Mouse (Mus musculus): ENCODE measurements around the gene Rpp25l.

Rpp25l gene

DNA sequence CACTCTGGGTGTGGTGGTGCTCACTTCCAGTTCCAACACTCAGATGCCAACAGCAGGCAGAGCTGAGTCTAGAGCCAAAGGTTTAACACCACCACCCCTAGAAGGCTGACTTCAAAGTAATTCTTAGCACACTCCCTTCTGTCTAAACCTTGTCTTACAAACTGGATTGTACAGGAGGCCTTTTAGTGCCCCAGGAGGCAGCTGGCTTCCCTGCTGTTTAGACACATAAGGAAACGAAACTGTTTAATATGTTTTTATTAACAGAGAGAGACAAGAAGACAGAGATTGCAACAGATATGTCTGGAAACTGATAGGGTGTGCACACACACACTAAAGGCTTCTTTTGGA lies 24.9 kb upstream of the Rpp25l start:
- in situ Hi-C loops (cut with MboI, MseI), result loop anchor here (10.0 kb wide), 1 partner anchor 1207 kb away; the partner anchor contains the start of gene Dnajb5

DNA sequence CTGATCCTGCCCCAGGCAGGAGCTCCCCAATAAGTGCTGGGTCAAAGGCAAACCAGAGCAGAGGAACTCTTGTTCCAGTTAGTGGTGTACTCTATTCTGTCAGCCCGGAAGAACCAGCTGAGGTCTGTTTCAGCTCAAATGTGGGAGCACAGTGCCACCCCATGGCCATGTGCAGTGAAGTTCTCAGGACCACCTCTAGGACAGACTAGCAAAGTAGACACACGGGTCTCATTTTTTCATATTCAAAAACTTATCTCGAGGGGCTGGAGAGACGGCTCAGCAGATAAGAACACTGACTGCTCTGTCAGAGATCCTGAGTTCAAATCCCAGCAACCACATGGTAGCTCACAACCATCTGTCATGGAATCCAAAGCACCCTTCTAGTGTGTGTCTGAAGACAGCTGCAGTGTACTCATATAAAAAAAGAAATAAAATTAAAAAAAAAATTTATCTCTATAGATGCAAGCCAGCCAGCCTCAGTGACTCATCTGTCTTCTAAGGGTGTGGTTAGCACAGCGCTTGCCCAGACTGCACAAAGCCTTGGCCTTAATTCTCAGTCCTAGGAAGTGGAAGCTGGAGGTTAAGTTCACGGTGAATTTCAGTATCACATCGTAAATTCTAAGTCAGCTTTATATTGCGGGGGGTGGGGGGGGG lies 24.4 kb upstream of the Rpp25l start:
- in situ Hi-C loops (cut with MboI, MseI), result loop anchor here (10.0 kb wide), 1 partner anchor 1207 kb away; the partner anchor contains the start of gene Dnajb5

DNA sequence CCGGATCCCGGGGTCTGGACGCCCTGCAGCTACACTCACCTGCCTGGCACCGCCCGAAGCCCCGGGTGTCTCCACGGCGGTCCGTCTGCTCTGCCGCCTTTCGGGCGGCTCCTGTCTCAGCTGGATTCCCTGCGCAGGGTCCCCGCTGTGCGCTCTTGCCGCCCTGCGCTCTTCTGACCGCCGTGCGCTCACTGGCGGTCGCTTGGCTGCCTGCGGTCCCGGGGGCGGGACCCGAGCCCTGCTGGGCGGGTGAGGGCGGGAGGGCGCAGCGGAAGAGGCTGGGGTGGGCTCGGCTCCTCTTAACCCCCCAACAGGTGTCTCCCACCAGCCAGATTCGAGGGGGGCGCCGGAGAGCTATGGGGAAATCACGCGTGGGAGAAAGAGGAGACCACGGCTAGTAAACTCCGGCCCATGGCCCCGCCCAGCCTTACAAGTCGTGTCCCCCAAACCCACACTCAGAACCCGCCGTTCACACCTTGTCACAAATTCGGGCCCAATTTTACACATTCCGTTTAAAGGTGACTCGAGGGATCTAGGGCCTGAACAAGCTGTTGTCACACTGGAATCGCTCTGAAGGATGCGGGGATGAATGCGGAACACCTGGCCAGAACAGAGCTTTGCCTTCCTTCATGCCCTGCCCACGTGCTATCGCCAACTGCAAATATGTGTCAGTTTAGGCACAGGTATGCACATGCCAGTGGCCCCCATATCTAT lies 17.9 kb upstream of the Rpp25l start, which contains the start of gene Arid3c:
Arid3c (minus strand) TSS at position 91 of the 714 bp plus-strand sequence.
- in situ Hi-C loops (cut with MboI, MseI), result loop anchor here (10.0 kb wide), 1 partner anchor 1214 kb away; the partner anchor contains the start of gene Dnajb5

DNA sequence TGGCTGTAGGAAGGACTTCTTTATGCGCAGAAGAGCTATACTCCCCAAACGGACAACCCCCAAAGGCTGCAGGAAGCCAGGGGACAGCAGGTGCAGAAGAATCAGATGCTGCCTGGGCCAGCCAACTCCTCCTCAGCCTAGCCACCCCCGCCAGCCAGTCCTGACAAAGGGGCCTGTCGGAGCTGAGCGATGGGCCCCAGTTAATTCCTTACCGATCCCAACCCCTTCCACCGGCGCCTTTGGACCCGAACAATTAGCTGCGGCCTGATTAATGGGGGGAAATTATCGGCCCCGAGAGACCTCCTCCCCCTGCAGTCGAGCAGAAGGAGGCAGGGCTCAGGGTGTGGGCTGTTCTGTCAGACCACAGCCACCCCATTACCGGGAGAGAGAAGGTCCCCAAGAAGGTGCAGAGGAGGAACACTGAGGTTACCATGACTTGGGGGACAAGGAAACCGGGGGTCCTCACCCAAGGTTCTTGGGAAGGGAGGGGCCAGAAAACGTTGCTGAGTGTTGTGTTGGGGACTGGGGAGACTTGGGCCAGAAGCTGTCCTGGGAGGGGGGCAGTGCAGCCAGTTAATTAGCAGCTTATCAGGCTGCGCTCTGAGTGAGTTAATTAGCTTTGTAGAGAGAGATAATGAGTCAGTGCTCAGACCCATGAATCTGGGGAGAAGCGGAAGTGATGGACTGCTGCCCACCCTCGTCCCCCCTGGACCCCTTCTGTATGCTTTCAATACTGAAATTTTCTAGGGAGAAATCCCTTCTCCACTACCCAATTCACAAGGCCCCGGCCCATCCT lies 13.7 kb upstream of the Rpp25l start:
- in situ Hi-C loops (cut with MboI, MseI), result no loop called here

DNA sequence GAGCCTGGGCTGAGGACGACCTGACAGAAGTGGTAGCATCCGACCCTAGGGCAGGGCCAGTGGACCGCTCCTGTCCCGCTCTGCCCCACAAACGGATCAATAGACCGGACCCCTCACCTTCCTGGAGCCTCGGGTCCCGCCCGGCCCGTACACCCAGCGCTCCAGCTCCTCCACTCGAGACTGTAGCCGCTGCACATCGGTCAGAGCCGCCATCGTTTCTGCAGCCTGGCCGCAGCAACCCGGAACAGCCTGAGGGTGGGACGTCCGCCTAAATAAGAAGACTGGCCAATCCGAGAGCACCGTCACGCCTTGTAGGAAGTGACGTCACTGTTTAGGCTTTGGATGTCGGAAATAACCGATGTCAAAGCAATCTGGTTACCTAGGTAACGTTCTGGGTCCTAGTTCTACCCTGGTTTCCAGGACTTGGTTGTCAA lies 9.6 kb upstream of the Rpp25l start, which contains the start of gene Dctn3:
Dctn3 (minus strand) TSS at position 253 of the 434 bp plus-strand sequence.
- in situ Hi-C loops (cut with MboI, MseI), result loop anchor here (25.0 kb wide), 1 partner anchor 1011 kb away; the partner anchor contains the start of genes Aptx and Dnaja1

DNA sequence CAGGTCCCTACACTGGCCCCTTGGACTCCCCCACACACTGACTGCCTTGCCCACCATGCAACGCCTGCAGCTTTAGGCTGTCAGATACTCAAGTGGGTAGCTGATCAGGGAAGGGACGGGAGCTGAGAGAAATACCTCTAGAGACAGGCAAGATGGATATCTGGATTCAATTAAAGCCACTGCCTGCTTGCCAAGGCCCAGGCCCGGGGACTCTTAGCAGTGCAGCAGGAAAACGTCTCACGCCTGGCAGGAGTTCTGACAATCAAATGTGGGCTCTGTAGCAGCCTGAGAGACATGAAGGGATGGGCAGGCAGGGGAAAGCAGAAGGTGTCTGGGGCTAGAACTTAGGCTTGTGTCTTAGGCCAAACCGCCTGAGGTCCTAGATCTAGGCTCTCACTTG lies 3.5 kb upstream of the Rpp25l start:
- in situ Hi-C loops (cut with MboI, MseI), result loop anchor here (25.0 kb wide), 1 partner anchor 1005 kb away; the partner anchor contains the start of genes Aptx and Dnaja1

DNA sequence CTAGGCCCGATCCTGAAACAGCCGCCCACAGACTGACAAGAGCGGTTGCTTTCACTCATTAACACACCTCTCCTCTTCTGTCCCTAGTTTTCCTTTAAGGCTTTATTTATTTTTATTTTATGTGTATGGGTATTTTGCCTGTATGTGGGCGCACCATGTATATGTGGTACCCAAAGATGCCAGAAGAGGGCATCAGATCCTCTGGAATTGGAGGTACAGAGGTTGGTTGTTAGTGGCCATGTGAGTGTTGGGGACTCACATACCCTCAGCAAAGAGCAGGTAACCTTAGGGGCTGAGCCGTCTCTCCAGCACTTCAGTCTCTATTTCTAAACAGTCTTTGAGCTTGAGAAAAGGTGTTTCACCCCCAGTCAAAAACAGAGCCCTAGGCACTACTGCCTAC lies 2.3 kb upstream of the Rpp25l start:
- in situ Hi-C loops (cut with MboI, MseI), result loop anchor here (25.0 kb wide), 1 partner anchor 1003 kb away; the partner anchor contains the start of genes Aptx and Dnaja1

DNA sequence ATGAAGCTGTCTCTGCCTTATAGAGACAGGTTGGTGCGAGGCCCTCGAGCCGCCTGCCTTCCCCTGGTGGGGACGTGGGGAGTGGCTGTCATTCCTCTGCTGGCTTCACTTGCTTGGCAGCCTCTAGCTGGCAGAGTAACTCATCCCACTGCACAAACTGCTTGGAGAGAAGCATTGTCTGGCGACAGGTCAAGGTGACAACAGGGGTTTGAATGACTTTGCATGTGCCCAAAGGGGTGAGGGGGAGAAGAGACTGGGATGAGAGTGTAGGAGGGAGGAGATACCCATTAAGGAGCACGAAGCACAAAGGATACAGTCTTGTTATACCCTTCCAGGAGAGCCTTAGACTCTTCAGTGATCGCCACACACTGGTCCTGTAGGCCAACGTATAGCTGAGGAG lies 1.7 kb upstream of the Rpp25l start:
- in situ Hi-C loops (cut with MboI, MseI), result loop anchor here (25.0 kb wide), 1 partner anchor 1003 kb away; the partner anchor contains the start of genes Aptx and Dnaja1

DNA sequence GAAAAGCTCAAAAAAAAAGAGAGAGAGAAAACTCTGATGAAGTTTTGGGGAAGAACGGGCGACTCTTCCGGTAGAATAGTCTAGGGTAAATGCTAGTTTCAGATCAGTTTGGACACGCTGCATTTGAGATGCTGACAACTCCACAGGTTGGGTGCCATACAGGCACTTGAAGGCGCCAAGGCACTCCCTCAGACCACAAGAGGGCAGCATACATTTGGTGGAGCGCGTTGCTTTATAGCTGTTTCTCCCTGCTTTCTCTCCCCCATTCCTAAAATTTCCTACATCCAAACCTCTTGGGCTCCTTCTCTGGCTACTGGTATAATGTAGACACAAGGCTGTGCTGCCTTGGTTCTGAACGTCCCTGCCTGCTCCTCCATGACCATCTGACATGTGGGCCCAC lies 942 bp upstream of the Rpp25l start:
- in situ Hi-C loops (cut with MboI, MseI), result loop anchor here (25.0 kb wide), 1 partner anchor 1002 kb away; the partner anchor contains the start of genes Aptx and Dnaja1

DNA sequence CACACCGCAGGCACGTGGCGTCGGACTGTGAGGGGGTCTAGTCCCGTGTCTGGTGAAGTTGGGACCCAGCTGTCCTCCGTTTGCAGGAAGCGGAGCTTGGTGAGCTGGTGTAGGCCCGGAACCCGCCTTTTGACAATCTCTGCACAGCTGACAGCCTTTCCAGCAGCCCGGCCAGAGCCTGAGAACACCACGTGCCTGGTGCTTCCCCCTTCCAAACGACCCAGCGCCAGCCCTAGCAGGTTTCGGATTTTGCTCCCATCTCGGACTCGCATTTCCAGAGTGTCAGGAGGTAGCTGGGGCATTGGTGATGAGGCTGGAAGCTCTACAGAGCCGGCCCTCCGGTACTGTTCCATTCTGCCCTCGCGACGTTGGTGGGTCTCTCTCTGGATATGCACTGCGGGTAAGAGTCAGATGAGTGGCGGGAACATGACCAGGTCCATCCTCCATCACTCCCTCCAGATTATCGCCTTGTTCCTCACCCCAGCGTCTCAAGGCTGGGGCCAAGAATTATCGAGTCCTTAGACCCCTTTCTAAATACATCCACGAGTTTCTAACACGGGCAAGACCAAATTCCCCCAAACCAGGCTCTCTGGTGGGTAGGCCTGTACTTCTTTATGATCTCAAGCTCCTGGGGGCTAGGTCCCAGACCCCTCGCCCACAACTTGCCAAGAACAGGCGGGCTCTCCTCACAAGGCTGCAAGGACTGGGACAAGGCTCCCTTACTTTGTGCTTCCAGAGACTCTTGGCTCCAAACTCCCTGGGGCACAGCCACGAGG lies 725 bp downstream of the Rpp25l start:
- in situ Hi-C loops (cut with MboI, MseI), result loop anchor here (25.0 kb wide), 1 partner anchor 1000 kb away; the partner anchor contains the start of genes Aptx and Dnaja1

DNA sequence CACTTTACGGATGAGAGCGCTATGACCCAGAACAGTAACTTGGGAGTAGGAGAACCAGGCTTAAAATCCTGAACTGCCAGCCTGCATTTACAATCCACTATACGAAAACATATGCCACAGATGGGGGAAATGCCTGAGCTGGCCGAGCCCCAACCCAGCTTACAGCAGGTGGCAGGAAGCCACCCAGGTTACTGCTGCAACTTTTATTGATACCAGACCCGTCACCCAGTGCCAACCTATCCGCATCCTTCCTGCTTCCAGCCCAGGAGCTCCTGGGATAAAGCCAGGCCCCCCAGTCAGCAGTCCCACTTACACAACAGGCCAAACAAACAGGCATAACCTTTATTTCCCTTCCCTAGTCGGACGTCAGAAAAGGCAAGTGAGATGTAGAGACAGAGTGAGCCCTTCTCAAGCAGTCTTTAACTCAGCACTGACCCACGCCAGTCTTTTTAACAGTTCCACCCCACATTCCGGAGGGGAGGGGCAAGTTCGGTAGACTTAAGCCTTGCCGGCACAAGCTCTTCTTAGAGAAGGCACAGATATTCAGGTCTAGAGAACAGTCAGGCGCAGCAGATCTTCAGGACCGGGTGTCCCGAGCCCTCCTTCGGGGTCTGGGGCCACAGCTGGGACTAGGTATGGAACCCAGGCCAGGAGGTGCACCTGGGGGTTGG lies 1.5 kb downstream of the Rpp25l start:
- in situ Hi-C loops (cut with MboI, MseI), result loop anchor here (25.0 kb wide), 1 partner anchor 1000 kb away; the partner anchor contains the start of genes Aptx and Dnaja1

DNA sequence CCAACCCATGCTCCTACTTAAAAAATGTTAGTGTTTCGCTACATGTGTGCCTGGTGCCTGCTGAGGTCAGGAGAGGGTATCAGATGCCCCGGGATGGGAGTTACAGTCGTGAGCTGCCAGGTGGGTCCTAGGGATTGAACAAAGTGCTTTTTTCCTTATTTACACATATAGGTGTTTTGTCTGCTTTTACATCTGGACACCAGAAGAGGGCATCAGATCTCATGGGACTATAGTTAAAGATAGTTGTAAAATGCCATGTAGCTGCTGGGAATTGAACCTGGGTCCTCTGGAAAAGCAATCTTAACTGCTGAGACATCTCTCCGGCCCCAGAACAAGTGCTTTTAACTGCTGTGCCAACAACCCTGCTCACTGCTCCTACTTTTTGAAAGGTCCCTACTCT lies 3.1 kb downstream of the Rpp25l start:
- in situ Hi-C loops (cut with MboI, MseI), result loop anchor here (25.0 kb wide), 1 partner anchor 998 kb away; the partner anchor contains the start of genes Aptx and Dnaja1

DNA sequence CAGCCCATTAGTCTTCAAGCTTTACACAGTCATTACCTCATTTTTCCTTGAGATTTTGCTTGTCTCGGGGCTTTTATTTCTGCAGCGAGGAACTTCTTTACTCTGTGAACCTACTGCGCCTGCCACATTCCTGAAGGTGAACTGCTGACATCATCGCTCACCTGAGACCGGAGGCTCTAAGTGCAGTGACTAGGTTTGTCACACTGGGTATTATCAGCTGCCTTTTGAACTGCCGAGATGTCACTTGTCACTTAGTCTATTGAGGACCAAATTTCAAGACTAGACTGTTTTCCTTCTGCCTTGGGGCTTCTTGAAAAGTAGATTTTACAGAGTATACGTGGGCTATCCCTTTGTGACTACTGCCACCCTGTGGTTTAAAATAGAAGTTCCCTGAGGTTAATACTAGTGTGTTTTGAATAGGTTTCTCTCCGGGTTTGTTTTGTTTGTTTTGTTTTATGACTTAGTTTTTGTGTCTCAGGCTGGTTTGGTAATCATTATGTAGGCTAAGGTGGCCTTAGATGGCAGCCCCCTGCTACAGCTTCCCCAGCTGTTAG lies 5.1 kb downstream of the Rpp25l start:
- in situ Hi-C loops (cut with MboI, MseI), result loop anchor here (25.0 kb wide), 1 partner anchor 996 kb away; the partner anchor contains the start of genes Aptx and Dnaja1

DNA sequence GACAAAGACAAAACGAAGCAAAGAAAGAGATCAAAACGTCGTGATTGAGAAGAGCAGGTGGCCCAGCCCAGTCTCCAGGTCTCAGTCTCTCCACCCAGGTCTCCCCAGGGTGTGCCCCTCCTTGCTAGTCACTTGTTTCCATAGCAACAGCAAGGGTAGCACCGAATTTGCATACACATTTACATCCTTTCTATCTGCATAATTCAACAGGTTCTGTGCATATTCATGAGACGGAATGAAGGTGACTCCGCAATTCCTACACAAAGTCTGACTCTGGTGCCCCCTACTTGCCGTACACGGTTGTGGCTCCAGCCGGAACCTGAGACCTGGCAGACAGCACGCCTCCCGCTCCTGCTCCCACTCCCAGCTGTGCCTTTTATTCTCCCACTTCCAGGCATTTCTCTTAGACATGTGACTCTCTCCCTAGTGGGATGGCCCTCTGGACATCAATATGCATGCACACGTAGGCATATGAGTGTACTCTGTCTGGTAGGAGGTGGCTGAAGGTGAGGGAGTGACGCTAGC lies 6.3 kb downstream of the Rpp25l start:
- in situ Hi-C loops (cut with MboI, MseI), result loop anchor here (25.0 kb wide), 1 partner anchor 995 kb away; the partner anchor contains the start of genes Aptx and Dnaja1

DNA sequence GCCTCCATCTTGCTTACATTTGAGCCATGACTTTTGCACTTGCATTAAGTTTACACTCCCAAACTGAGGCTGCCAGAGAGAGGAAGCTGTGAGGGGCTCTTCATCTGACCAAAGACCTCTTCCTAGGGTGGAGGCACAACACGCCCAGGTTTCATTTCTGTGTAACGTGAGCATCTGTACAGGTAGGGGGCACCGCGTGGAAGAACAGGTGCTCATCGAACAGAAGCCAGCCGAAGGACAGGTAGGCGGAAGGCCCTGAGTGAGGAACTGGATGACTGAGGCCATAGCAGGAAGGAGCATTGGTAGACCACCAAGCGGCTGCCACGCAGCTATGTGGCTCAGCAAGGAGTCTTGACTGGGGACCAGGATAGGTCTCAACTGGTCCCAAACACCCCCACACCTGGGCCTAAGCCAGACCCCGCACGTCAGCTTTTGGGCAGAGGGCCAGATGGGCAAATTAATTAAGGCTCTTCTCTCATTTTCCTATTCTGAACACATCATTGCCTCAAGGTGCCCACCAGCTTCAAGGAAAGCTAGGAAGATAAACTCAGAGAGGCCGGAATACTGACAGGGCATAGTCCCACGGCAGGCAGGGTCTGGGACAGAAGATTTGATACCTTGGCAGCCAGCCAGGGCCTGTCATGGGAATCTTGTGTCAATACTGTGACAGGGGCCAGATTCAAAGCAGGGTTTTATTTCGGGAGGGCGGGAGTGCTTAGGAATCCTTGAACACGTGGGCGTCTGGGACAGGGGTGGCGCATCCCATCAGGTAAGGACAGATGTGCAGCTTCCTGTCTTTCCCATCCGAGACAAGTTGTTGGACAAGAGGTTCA lies 7.2 kb downstream of the Rpp25l start:
- in situ Hi-C loops (cut with MboI, MseI), result loop anchor here (25.0 kb wide), 1 partner anchor 994 kb away; the partner anchor contains the start of genes Aptx and Dnaja1

DNA sequence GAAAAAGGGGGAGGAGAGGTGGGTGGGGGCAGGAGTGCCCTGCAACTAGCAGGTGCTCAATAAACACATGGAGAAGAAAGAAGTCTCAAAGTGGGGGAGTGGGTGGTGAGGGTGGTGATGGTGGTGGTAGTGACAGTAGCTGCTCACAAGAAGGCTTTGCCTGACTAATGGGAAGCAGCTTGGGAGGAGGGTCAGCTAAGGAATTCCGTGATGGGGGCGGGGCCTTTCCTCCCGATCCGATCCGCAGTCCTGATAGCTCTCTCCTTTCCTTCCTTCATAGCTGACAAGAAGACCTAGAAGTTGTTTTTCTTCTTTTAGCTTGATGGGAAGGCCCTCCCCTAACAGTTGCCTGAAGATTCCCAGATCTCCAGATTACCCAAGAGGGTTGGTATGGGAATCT lies 8.7 kb downstream of the Rpp25l start:
- in situ Hi-C loops (cut with MboI, MseI), result loop anchor here (25.0 kb wide), 1 partner anchor 992 kb away; the partner anchor contains the start of genes Aptx and Dnaja1

DNA sequence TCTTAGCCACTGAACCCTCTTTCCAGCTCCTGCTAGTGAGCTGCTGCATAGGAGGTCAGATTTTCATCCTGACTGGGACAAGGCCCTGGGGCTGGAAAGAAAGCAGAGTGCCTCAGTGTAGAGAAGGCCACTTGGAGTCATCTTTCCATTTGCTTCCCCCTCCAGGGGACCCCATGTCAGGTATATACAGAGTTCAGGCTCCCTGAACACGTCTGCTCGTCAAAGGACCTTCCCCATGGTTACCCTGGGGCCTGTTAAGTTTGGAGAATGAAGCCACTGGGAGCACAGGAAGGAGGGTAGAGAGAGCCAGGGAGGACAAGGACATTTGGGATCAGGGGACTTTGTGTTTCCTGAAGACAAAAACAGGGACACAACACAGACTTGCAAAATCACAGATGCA lies 11.1 kb downstream of the Rpp25l start:
- in situ Hi-C loops (cut with MboI, MseI), result loop anchor here (25.0 kb wide), 1 partner anchor 990 kb away; the partner anchor contains the start of genes Aptx and Dnaja1

DNA sequence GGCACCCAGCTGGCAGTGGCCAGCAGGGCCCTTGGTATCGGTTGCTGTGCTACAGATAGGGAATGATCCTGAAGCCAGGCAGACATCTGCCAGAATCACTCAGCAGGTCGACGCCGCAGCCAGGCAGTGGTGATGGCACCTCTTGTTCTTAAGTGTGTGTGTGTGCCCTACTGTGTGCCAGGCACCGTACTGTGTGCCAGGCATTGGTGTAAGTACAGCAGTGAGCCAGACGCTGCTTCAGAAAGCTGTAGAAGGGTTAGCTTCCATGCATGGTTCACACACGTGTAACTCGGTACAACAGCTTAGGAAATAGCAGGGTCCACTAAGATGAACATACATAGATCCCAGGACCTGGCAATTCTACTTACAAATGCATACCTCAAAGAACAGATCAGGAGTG lies 13.1 kb downstream of the Rpp25l start:
- in situ Hi-C loops (cut with MboI, MseI), result loop anchor here (25.0 kb wide), 1 partner anchor 988 kb away; the partner anchor contains the start of genes Aptx and Dnaja1

All from T-helper 1 cell (primary cell).